Mouse (Mus musculus): ENCODE measurements around the gene Slc25a44. TPM values are rescaled to one million over a fixed set of nuclear protein-coding genes. Genes with fewer than 3 reads are reported as not detected.
A peak's percentile ranks its signal among the peaks of the same experiment; 100 is the strongest.

Gene Slc25a44
- polyA plus RNA-seq, 1 experiment = 12.7 TPM

DNA sequence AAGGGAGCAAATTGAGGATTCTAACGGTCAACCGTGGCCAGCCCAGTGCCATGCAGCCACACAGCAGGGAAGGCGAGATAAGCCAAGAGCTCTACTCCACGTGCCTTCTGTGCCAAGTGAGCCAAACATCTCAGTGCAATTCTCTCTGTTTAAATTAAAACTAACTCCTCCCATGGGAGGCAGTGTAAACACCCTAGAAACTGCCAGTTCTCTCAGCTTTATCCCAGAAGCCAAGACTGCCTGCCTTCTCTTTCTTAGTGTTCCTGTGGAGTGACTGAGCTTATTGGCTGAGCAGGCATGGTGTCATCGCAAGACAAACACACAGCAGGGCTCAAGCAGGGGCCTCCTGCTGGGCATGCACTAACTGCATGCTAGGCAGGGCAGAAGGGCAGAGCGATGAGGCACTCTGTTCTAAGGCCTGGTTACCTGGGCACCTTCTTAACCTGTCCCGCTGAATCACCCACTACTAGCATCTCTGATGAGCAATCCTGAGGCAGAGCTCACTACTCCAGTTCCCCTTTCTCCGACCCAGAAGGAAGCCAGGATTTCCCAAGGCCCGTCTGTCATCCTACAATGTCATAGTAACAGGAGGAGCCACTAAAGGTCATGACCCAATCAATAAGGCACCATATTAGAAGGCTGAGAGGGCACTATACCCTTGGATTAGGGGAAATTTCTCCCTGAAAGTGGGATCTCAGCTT, 2.8 kb downstream of the Slc25a44 start:
- no peak overlapping the region for H3K27ac ChIP-seq (ENCODE audit: control insufficient read depth, insufficient read depth, low read depth, low read length)
- no peak overlapping the region for H3K4me3 ChIP-seq (ENCODE audit: control insufficient read depth, low read depth, low read length)
- no peak for TF ChIP-seq POLR2A (IDR thresholded peaks at IDR 0.05; ENCODE audit: control insufficient read depth, low read depth, low read length)
- no peak for TF ChIP-seq CTCF (IDR thresholded peaks at IDR 0.05; ENCODE audit: control insufficient read depth, insufficient read depth, insufficient replicate concordance, low read depth, low read length)
- peaks cover 4% of the 10 kb centered on the region for H3K36me3 ChIP-seq (ENCODE audit: control insufficient read depth, insufficient read depth, low read length)
- no peaks in the 10 kb centered on the region for H3K27me3 ChIP-seq (ENCODE audit: control insufficient read depth, insufficient read depth, low read length)
- peaks cover 5% of the 10 kb centered on the region for H3K4me1 ChIP-seq (ENCODE audit: control insufficient read depth, insufficient read depth, low read length)

DNA sequence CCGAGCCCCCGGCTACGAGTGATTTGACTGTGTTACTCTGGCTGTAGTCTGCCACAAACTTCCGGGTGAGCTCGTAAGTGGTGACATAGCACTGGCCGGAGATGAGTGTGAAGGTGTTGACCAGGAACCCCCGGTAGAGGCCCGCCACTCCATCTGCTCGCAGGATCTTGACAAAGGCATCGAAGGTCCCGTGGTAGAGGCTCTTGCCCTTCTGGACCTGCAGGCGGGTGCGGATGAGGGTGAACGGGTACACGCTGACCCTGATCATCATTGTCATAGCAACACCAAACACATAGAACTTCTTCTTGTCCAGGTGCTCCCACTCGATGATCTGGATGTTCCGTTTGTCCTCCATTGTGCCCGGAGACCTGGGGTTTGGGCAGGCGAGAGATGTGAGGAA, 4.2 kb downstream of the Slc25a44 start:
- H3K27ac ChIP-seq (ENCODE audit: control insufficient read depth, insufficient read depth, low read depth, low read length) = no peak overlapping the region
- no peak for TF ChIP-seq CTCF (IDR thresholded peaks at IDR 0.05; ENCODE audit: control insufficient read depth, insufficient read depth, insufficient replicate concordance, low read depth, low read length)
- TF ChIP-seq POLR2A (IDR thresholded peaks at IDR 0.05; ENCODE audit: control insufficient read depth, low read depth, low read length) = no peak
- peaks cover 4% of the 10 kb centered on the region for H3K36me3 ChIP-seq (ENCODE audit: control insufficient read depth, insufficient read depth, low read length)
- H3K4me1 ChIP-seq (ENCODE audit: control insufficient read depth, insufficient read depth, low read length) = peaks cover 5% of the 10 kb centered on the region
- no peak overlapping the region for H3K4me3 ChIP-seq (ENCODE audit: control insufficient read depth, low read depth, low read length)
- H3K27me3 ChIP-seq (ENCODE audit: control insufficient read depth, insufficient read depth, low read length) = no peaks in the 10 kb centered on the region

DNA sequence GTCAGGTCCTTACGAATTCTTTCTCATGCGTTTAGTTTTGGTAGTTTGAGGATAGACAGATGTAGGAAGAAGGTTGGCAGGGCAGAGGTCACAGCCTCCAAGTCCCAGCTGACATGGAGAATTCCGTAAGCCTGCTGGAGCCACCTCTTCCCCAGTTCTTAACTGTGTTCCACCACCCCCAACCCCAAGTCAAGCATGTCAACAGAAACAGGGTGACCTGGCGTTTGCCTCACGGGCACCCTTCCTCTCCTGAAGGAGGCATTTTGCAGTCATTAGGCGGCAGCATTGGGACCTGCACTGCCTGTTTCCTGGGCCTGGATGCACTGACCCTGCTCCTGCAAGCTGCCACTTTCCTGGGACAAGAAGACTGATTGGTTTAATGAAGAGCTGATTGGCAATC, 6.9 kb downstream of the Slc25a44 start:
- TF ChIP-seq CTCF (IDR thresholded peaks at IDR 0.05; ENCODE audit: control insufficient read depth, insufficient read depth, insufficient replicate concordance, low read depth, low read length) = no peak
- no peak for TF ChIP-seq POLR2A (IDR thresholded peaks at IDR 0.05; ENCODE audit: control insufficient read depth, low read depth, low read length)
- Histone ChIP-seq H3K36me3 (ENCODE audit: control insufficient read depth, insufficient read depth, low read length) (peaks cover 4% of the 10 kb centered on the region), H3K4me1 (ENCODE audit: control insufficient read depth, insufficient read depth, low read length) (no peaks in the 10 kb centered on the region), H3K4me3 (ENCODE audit: control insufficient read depth, low read depth, low read length) (no peak overlapping the region), H3K27me3 (ENCODE audit: control insufficient read depth, insufficient read depth, low read length) (no peaks in the 10 kb centered on the region), H3K27ac (ENCODE audit: control insufficient read depth, insufficient read depth, low read depth, low read length) (no peak overlapping the region)

DNA sequence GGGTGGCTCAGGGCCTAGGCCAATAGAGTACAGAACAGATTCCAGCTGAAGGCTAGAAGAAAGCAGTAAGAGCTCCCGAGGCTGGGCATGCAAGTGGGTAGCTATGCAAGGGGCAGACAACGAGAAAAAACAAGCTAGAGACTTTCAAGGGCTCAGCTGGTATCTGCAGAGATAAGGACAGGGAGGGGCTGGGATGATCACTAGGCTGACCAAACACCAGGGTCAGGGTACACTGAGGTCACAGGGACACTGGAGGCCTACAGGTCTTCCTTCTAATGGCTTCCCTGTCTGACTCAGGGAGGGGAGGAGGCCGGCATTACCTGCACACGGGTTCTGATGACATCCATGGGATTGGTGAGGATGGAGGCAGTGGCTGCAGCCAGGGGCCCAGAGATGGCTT, 9.3 kb downstream of the Slc25a44 start:
- TF ChIP-seq POLR2A (IDR thresholded peaks at IDR 0.05; ENCODE audit: control insufficient read depth, low read depth, low read length) = no peak
- no peak for TF ChIP-seq CTCF (IDR thresholded peaks at IDR 0.05; ENCODE audit: control insufficient read depth, insufficient read depth, insufficient replicate concordance, low read depth, low read length)
- Histone ChIP-seq H3K4me3 (ENCODE audit: control insufficient read depth, low read depth, low read length) (no peak overlapping the region), H3K27ac (ENCODE audit: control insufficient read depth, insufficient read depth, low read depth, low read length) (no peak overlapping the region), H3K4me1 (ENCODE audit: control insufficient read depth, insufficient read depth, low read length) (peaks cover 3% of the 10 kb centered on the region; the same call in 1 of the 2 replicates), H3K27me3 (ENCODE audit: control insufficient read depth, insufficient read depth, low read length) (no peaks in the 10 kb centered on the region), H3K36me3 (ENCODE audit: control insufficient read depth, insufficient read depth, low read length) (peaks cover 4% of the 10 kb centered on the region)

DNA sequence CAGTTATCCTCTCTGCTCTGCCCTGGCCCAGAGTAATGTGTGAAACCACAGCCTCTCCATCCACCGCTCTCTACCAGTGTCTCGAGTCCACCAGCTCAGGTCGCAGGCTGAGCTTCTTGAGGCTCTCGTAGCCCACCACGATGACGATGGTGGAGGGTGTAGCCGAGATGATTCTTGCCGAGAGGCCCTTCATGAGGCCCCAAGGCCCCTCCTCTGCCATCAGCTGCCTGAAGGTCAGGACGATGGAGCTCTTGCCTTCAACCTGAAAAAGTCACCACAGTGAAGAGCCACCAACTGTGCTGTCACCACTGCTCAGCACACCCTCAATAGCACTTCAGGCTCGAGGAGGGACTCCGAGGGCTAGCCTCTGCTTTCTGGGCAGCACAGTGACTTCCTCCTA, 12.3 kb downstream of the Slc25a44 start:
- Histone ChIP-seq H3K36me3 (ENCODE audit: control insufficient read depth, insufficient read depth, low read length) (no peaks in the 10 kb centered on the region; the same call in 1 of the 2 replicates), H3K4me3 (ENCODE audit: control insufficient read depth, low read depth, low read length) (no peak overlapping the region), H3K27ac (ENCODE audit: control insufficient read depth, insufficient read depth, low read depth, low read length) (no peak overlapping the region), H3K27me3 (ENCODE audit: control insufficient read depth, insufficient read depth, low read length) (no peaks in the 10 kb centered on the region), H3K4me1 (ENCODE audit: control insufficient read depth, insufficient read depth, low read length) (peaks cover 9% of the 10 kb centered on the region)
- TF ChIP-seq CTCF (IDR thresholded peaks at IDR 0.05; ENCODE audit: control insufficient read depth, insufficient read depth, insufficient replicate concordance, low read depth, low read length) = no peak
- TF ChIP-seq POLR2A (IDR thresholded peaks at IDR 0.05; ENCODE audit: control insufficient read depth, low read depth, low read length) = no peak

DNA sequence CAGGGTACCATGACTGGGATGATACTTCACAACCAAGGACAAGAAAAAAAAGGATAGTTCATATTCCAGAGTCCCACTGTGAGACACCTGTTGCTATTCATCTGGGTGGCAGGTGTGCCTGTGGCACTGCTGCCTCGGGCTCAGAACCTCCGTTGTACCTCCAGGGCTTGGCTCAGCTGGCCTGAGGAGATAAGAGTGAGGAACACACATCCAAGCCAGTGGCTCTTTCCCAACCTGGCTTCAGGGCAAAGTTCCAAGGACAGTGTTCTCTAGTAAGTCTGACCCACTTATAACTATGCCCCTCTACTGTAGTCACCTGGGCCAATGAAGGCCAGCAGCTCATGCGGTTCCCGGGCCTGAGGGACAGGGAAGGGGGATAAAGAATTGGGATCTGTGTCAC, 13.3 kb downstream of the Slc25a44 start:
- TF ChIP-seq POLR2A (IDR thresholded peaks at IDR 0.05; ENCODE audit: control insufficient read depth, low read depth, low read length) (no peak), CTCF (IDR thresholded peaks at IDR 0.05; ENCODE audit: control insufficient read depth, insufficient read depth, insufficient replicate concordance, low read depth, low read length) (no peak)
- peaks cover 9% of the 10 kb centered on the region for H3K4me1 ChIP-seq (ENCODE audit: control insufficient read depth, insufficient read depth, low read length)
- no peak overlapping the region for H3K27ac ChIP-seq (ENCODE audit: control insufficient read depth, insufficient read depth, low read depth, low read length)
- H3K27me3 ChIP-seq (ENCODE audit: control insufficient read depth, insufficient read depth, low read length) = no peaks in the 10 kb centered on the region
- H3K4me3 ChIP-seq (ENCODE audit: control insufficient read depth, low read depth, low read length) = no peak overlapping the region
- H3K36me3 ChIP-seq (ENCODE audit: control insufficient read depth, insufficient read depth, low read length) = no peaks in the 10 kb centered on the region

DNA sequence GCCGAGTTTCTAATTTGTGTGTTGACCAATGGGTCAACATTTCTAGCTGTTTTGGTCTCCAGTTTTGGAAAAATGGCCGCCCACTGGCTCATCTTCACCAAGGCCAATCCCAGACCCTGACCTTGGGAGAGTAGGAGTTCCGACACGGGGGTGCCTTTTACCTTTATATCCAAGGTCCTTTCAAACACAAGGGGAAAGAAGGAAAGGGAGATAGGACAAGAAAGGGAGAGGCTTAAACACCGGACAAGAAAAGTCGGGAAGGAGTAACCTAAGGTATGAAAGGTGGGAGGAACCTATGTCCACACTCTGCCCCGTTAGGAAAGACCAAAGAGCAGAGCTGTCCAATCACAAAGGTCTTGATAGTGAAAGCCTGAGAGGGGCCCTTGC, 14.3 kb downstream of the Slc25a44 start:
- no peaks in the 10 kb centered on the region for H3K36me3 ChIP-seq (ENCODE audit: control insufficient read depth, insufficient read depth, low read length)
- peak overlapping the region; percentile 61 for H3K4me3 ChIP-seq (ENCODE audit: control insufficient read depth, low read depth, low read length)
- peak overlapping the region; percentile 54 for H3K27ac ChIP-seq (ENCODE audit: control insufficient read depth, insufficient read depth, low read depth, low read length)
- no peak for TF ChIP-seq POLR2A (IDR thresholded peaks at IDR 0.05; ENCODE audit: control insufficient read depth, low read depth, low read length)
- TF ChIP-seq CTCF (IDR thresholded peaks at IDR 0.05; ENCODE audit: control insufficient read depth, insufficient read depth, insufficient replicate concordance, low read depth, low read length) = no peak
- no peaks in the 10 kb centered on the region for H3K27me3 ChIP-seq (ENCODE audit: control insufficient read depth, insufficient read depth, low read length)
- peaks cover 9% of the 10 kb centered on the region for H3K4me1 ChIP-seq (ENCODE audit: control insufficient read depth, insufficient read depth, low read length)
